Mouse (Mus musculus) CD4-positive naive resting alpha-beta T cell, adult 76 days (primary cell): ENCODE measurements around the gene Orc1. TPM values are rescaled to one million over a fixed set of nuclear protein-coding genes. Genes with fewer than 3 reads are reported as not detected.

Source experiments
- total RNA-seq: library from RNA; stranded (reverse); gene quantifications from one replicate; pipeline ENCODE4 v1.2.4, GENCODE M21; 2023

The Orc1 gene
- total RNA-seq: 3.3 TPM

GRCm38 (mm10) chr4:108578840-108579742 is at the start of gene Orc1, which contains the start of gene Prpf38a:
Gene Orc1 (plus strand): TSS chr4:108579423.
Gene Prpf38a (minus strand): TSS chr4:108579336.

GRCm38 (mm10) chr4:108619587-108620341 is 40.5 kb downstream of the Orc1 start, which contains the start of gene Cc2d1b:
Gene Cc2d1b (plus strand): TSS chr4:108619940.

Other genes starting within 250 kb of the Orc1 start
- not detected for gene Shisal2a, start 196.1 kb upstream of the Orc1 start, total RNA-seq
- gene Gpx7, start 172.5 kb upstream of the Orc1 start, total RNA-seq: 1.6 TPM
- gene Tut4, start 120.0 kb upstream of the Orc1 start, total RNA-seq: 201 TPM
- gene Prpf38a, start 87 bp upstream of the Orc1 start, total RNA-seq: 56.2 TPM
- gene Cc2d1b, start 40.5 kb downstream of the Orc1 start, total RNA-seq: 111 TPM
- not detected for gene 3110021N24Rik, start 140.2 kb downstream of the Orc1 start, total RNA-seq
- 0.23 TPM for gene Zfyve9, start 201.4 kb downstream of the Orc1 start, total RNA-seq